Mouse (Mus musculus) MEL (cell line): ENCODE measurements around the gene Nptxr.

Source experiments
- CTCF ChIP-seq, 3 experiments: IDR thresholded peaks in 2 of 3; conservative IDR thresholded peaks in 1 of 3; 2 replicates each; pipeline ENCODE4 v1.5.1; 2011 to 2012; ENCODE audit warnings: low read length in 3 of 3, low read depth in 2 of 3, mild to moderate bottlenecking in 2 of 3, improper control_type of control experiment in 1 of 3, inconsistent platforms in 1 of 3, mixed read lengths in 1 of 3, moderate library complexity in 1 of 3; ENCODE audit not compliant: control insufficient read depth in 1 of 3, insufficient read depth in 1 of 3, poor library complexity in 1 of 3, severe bottlenecking in 1 of 3
- EP300 ChIP-seq, 2 experiments: IDR thresholded peaks; 2 replicates each; pipeline ENCODE4 v1.6.1; 2011; ENCODE audit warnings: improper control_type of control experiment in 2 of 2, low read length in 2 of 2, low read depth in 1 of 2, mild to moderate bottlenecking in 1 of 2
- JUND ChIP-seq: IDR thresholded peaks from 2 replicates; pipeline ENCODE4 v1.6.1; 2011; ENCODE audit warnings: low read depth, mild to moderate bottlenecking, improper control_type of control experiment, low read length
- MAX ChIP-seq: IDR thresholded peaks from 2 replicates; pipeline ENCODE4 v1.6.1; 2011; ENCODE audit warnings: low read length, improper control_type of control experiment
- MAZ ChIP-seq: IDR thresholded peaks from 2 replicates; pipeline ENCODE4 v1.6.1; 2012; ENCODE audit warnings: low read depth, mild to moderate bottlenecking, inconsistent platforms, low read length, improper control_type of control experiment
- NELFE ChIP-seq: IDR thresholded peaks from 2 replicates; pipeline ENCODE4 v1.6.1; 2011; ENCODE audit warnings: low read depth, low read length, improper control_type of control experiment
- NRF1 ChIP-seq: IDR thresholded peaks from 2 replicates; pipeline ENCODE4 v1.6.1; 2014; ENCODE audit warnings: low read depth, mild to moderate bottlenecking, inconsistent platforms, low read length, improper control_type of control experiment, moderate library complexity; ENCODE audit not compliant: poor library complexity, insufficient read depth, severe bottlenecking
- POLR2A ChIP-seq, 2 experiments: IDR thresholded peaks; 2 replicates each; pipeline ENCODE4 v1.6.1; 2011 to 2012; ENCODE audit warnings: low read length in 2 of 2, mild to moderate bottlenecking in 2 of 2, control low read depth in 1 of 2, improper control_type of control experiment in 1 of 2, low read depth in 1 of 2, moderate library complexity in 1 of 2; ENCODE audit not compliant: control insufficient read depth in 1 of 2, insufficient read depth in 1 of 2, poor library complexity in 1 of 2
- POLR2AphosphoS5 ChIP-seq: IDR thresholded peaks from 2 replicates; pipeline ENCODE4 v1.6.1; 2012; ENCODE audit warnings: low read depth, borderline replicate concordance, mild to moderate bottlenecking, inconsistent platforms, low read length, moderate library complexity, mixed read lengths
- TAL1 ChIP-seq: IDR thresholded peaks from 2 replicates; pipeline ENCODE4 v1.6.1; 2012; ENCODE audit warnings: mild to moderate bottlenecking, inconsistent platforms, low read length, moderate library complexity, mixed read lengths
- TCF12 ChIP-seq: IDR thresholded peaks from 2 replicates; pipeline ENCODE4 v1.6.1; 2014; ENCODE audit warnings: low read depth, mild to moderate bottlenecking, inconsistent platforms, low read length, improper control_type of control experiment, moderate library complexity
- USF1 ChIP-seq: IDR thresholded peaks from 2 replicates; pipeline ENCODE4 v1.6.1; 2014; ENCODE audit warnings: low read depth, mild to moderate bottlenecking, inconsistent platforms, low read length, improper control_type of control experiment, moderate library complexity
- ZMIZ1 ChIP-seq: IDR thresholded peaks from 2 replicates; pipeline ENCODE4 v1.6.1; 2012; ENCODE audit warnings: low read depth, mild to moderate bottlenecking, inconsistent platforms, low read length, improper control_type of control experiment, moderate library complexity
- ZNF384 ChIP-seq: IDR thresholded peaks from 2 replicates; pipeline ENCODE4 v1.6.1; 2012; ENCODE audit warnings: low read depth, mild to moderate bottlenecking, inconsistent platforms, low read length, improper control_type of control experiment

- no peak for TF ChIP-seq CTCF (IDR thresholded peaks at IDR 0.05 in 2 of 3, conservative IDR thresholded peaks at IDR 0.05 in 1 of 3; ENCODE audit: control insufficient read depth in 1 of 3, insufficient read depth in 1 of 3, low read depth in 2 of 3, low read length in 3 of 3, poor library complexity in 1 of 3, severe bottlenecking in 1 of 3)
- TF ChIP-seq TAL1 = no peak
- no peak for TF ChIP-seq TCF12
- no peak for TF ChIP-seq ZMIZ1
- TF ChIP-seq EP300 (IDR thresholded peaks at IDR 0.05; ENCODE audit: low read depth in 1 of 2, low read length in 2 of 2) = no peak
- TF ChIP-seq ZNF384 = no peak
- TF ChIP-seq POLR2A (IDR thresholded peaks at IDR 0.05; ENCODE audit: control insufficient read depth in 1 of 2, insufficient read depth in 1 of 2, low read depth in 1 of 2, low read length in 2 of 2, poor library complexity in 1 of 2) = no peak
- TF ChIP-seq JUND = no peak
- no peak for TF ChIP-seq NRF1
- TF ChIP-seq NELFE = no peak
- no peak for TF ChIP-seq MAZ
- TF ChIP-seq POLR2AphosphoS5 = no peak
- TF ChIP-seq MAX = no peak
- TF ChIP-seq USF1 = no peak
Measured at GRCm38 (mm10) chr15:79750266-79750665, 54.3 kb downstream of the Nptxr start.
